Mouse (Mus musculus): ENCODE results near the gene Lrpprc.

DNA sequence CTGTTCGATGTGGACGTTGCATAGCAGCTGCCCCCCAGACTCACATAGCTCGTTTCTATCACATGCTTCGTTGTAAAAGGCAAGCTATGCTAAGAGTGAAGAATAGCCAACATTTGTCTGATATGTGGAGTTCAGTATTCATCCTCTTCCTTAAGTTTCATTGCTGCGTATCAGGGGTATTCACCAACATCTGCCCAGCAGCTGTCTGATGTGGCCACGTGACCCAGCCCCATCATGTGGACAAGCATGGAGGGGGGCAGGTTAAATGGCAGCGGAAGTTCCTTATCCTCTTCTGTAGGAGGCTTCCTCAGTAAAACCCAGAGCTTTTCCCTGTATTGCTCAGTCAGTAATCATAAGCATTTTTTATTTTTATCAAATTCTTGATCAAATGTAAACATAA, 132.8 kb downstream of the Lrpprc start:
- no peak for TF ChIP-seq POLR2A (IDR thresholded peaks at IDR 0.05; ENCODE audit: low read depth, low read length)
- TF ChIP-seq CTCF (IDR thresholded peaks at IDR 0.05; ENCODE audit: extremely low read depth, insufficient read length, insufficient replicate concordance, low read depth, low read length), result no peak

All from small intestine, adult 2 months (tissue).